Mouse (Mus musculus): ENCODE results near the gene Mybbp1a.

DNA sequence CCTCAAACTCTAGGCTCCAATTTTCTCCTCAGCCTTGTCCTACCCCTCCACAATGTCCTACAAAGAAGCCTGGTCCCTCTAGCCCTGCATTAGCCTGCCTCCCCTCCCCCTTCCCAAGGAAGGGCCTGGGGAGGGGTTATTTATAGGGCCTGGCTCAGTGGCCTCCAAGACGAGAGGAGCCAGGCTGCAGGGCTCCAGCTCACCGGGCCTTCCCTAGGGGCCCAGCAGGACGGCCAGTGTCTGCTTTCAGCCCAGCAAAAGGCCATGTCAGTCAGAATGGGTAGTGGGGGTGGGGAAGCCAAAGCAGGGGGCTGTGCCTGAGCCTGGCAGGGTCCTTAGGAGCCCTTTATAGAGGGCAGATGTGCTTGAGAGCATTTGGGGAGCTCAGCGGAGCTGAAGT is 23.8 kb upstream of the Mybbp1a start:
- TF ChIP-seq CTCF (IDR thresholded peaks at IDR 0.05; ENCODE audit: borderline replicate concordance, insufficient read depth, low read depth, low read length) (no peak), POLR2A (IDR thresholded peaks at IDR 0.05; ENCODE audit: borderline replicate concordance, insufficient read depth, low read length) (no peak)
